Comparison of ENCODE assay signal across 8 mouse cellular contexts in the genomic region with DNA sequence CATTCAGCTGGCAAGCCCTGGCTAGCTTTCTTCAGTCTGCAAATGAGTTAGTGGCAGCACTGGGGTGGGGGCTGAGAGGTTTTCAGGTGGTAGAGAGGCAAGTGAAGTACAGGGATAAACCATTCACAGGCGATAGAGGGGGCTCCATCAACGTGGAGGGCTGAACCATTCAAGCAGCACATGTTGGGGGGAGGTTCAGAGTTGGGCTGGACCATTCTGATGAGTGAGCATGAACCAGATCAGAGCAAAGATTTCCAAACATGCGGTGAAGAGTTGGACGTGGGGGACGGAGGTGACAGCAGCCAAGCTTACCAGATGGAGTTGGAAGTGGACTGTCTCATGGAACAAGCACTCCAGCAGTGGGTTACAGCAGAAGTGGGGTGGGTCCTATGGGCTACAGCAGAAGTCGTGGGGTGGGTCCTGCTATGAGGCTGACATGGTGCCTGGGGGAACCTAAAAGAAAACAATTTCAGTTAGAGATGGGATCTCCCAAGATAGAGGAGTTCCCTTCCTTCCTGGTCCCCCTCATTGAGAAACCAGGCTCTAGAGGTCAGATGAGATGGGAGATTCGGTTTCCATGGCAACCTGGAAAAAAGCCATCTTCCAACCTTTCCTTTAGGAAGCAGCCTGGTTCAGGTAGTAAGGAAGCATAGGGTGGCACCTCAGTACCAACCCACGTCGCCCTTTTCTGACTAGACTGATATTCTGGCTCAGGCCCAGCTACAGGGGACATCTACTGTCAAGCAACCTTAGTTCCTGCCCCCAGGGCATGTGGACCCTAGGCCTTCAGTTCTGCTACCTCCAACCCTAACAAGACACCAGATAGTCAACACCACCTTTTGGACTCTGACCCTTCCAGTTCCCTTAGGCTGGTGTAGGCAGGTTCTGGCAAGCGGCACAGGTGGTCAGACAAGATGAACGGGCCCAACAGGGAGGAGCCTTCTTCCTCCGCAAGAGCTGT. TPM values are rescaled to one million over a fixed set of nuclear protein-coding genes. Genes with fewer than 3 reads are reported as not detected.
DNase-seq lines count a peak whose midpoint lies in the region; ATAC-seq and TF ChIP-seq lines count a peak whose summit lies in the region.

A gene (minus strand): TSS at position 455 of the 961 bp plus-strand sequence.

- no peak for ATAC-seq in midbrain, postnatal 0 days (ENCODE audit: low FRiP score)
- ATAC-seq in megakaryocyte-erythroid progenitor cell, adult 5-6 weeks (replicated peaks; ENCODE audit: low FRiP score, low TSS enrichment, poor library complexity, severe bottlenecking) = no peak

- peak within 1 kb of the TSS; percentile 86 for H3K4me3 ChIP-seq in gastrocnemius, adult 2 months
- H3K4me3 ChIP-seq in midbrain, postnatal 0 days (ENCODE audit: low read depth, low read length) = peak within 1 kb of the TSS; percentile 71

- WGBS in midbrain, postnatal 0 days = 31% methylated on average over 12 of the region's 12 CpGs

- H3K9me3 ChIP-seq in midbrain, postnatal 0 days (ENCODE audit: low read length) = no peaks in the 10 kb centered on the region

- peak within 1 kb of the TSS; percentile 94 for H3K27ac ChIP-seq in gastrocnemius, adult 2 months
- peak within 1 kb of the TSS; percentile 98 for H3K27ac ChIP-seq in midbrain, postnatal 0 days (ENCODE audit: low read depth, low read length)

- peaks cover 28% of the 10 kb centered on the region for H3K4me1 ChIP-seq in midbrain, postnatal 0 days (ENCODE audit: insufficient read depth, low read length)

- H3K36me3 ChIP-seq in midbrain, postnatal 0 days (ENCODE audit: insufficient read depth, low read length) = 0 out of 2 replicates have a peak, but pooled peaks cover 4% of the 10 kb centered on the region

- intact Hi-C loops in gastrocnemius, adult 2 months (cut with DNase I) = loop anchor here (10.0 kb wide), 2 partner anchors 349 to 581 kb away; a partner anchor contains a TSS
- intact Hi-C loops in left cerebral cortex, postnatal 36 days (cut with DNase I) = loop anchor here (10.0 kb wide), 1 partner anchor 319 kb away; a partner anchor contains a TSS

- TF ChIP-seq CTCF in gastrocnemius, adult 2 months (IDR thresholded peaks at IDR 0.05) = no peak
- peak; percentile 41 for TF ChIP-seq CTCF in midbrain, postnatal 0 days (IDR thresholded peaks at IDR 0.05)

- peak; percentile 3 for DNase-seq in ovary, postnatal 36 days (ENCODE audit: low spot score)
- no peak for DNase-seq in ovary, postnatal 10 days (ENCODE audit: low spot score)
- DNase-seq in cerebellum, adult 8-10 months = peak; percentile 77
- DNase-seq in gastrocnemius, adult 2 months = peak; percentile 34
- peak; percentile 57 for DNase-seq in induced T-regulatory cell, adult 2 months (ENCODE audit: low read depth)
- no peak for DNase-seq in left cerebral cortex, postnatal 36 days (ENCODE audit: low spot score in 2 of 2)
- DNase-seq in midbrain, postnatal 0 days (ENCODE audit: low spot score) = peak; percentile 86

- H3K4me2 ChIP-seq in midbrain, postnatal 0 days (ENCODE audit: low read depth, low read length, poor library complexity, severe bottlenecking) = peak within 1 kb of the TSS; percentile 94

- peak within 1 kb of the TSS; percentile 98 for H3K9ac ChIP-seq in midbrain, postnatal 0 days (replicated peaks; ENCODE audit: low read length, poor library complexity, severe bottlenecking)

- H3K27me3 ChIP-seq in midbrain, postnatal 0 days (ENCODE audit: insufficient read depth, low read length) = no peaks in the 10 kb centered on the region

RNA-seq across cellular contexts. Expression of the gene that starts here (rescaled TPM):
- total RNA-seq in gastrocnemius, adult 2 months (2021) = 10 to 100 TPM; 23.9 to 24.5 TPM
- 10 to 100 TPM; 19.9 to 23.9 TPM for total RNA-seq in left cerebral cortex, postnatal 36 days (2021)
- total RNA-seq in midbrain, postnatal 0 days (2014; rRNA removed) = 12.1 and 14.5 TPM in 2 replicates
- polyA plus RNA-seq in midbrain, postnatal 0 days (2015; fragmentation: Nextera tagmentation; extraction: Ambion mirVana) = 18.9 and 22.7 TPM in 2 replicates
- 19.3 and 22.1 TPM in 2 replicates for total RNA-seq in megakaryocyte-erythroid progenitor cell, adult 5-6 weeks (2014; fragmentation: Nextera tagmentation)
- total RNA-seq in megakaryocyte-erythroid progenitor cell, adult 5-6 weeks (2017) = 1.6 and 2.7 TPM in 2 replicates

Comparison
In these comparisons a context has a peak if more than half of its experiments do, and no peak if none do; other contexts are left out.
1. DNase-seq: peak in ovary, postnatal 36 days (single experiment), cerebellum, adult 8-10 months (single experiment), gastrocnemius, adult 2 months (single experiment), induced T-regulatory cell, adult 2 months (single experiment) and midbrain, postnatal 0 days (single experiment); none in ovary, postnatal 10 days (single experiment) and left cerebral cortex, postnatal 36 days (0 of 2).